Mouse (Mus musculus): ENCODE measurements at regions not wholly inside any gene's neighbourhood (a gene's known extent, or its start where the extent isn't known, plus 50 kb on each side); places are given as distances from the start of the nearest gene placed in this dataset.

DNA sequence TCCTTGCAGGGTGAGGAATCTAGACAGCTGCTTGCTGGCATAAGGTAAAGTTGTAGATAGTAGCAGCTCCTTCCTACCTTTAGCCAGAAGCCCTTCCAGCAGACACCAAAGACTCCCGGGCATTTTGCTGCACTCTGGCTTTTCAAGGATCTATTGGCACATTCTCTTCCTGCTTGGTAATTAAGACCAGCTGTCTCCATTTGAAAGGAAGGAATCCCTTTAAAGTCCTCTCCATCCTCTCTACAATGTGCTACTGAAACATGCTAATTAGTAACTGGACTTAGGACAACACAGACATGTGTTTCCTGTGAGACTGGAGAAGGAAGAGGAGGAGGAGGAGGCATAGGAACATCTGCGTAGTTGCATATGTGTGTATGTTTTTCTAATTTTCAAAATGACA is 189.3 kb downstream of the Csl start:
- ATAC-seq (replicated peaks; ENCODE audit: poor library complexity, severe bottlenecking), result no peak

DNA sequence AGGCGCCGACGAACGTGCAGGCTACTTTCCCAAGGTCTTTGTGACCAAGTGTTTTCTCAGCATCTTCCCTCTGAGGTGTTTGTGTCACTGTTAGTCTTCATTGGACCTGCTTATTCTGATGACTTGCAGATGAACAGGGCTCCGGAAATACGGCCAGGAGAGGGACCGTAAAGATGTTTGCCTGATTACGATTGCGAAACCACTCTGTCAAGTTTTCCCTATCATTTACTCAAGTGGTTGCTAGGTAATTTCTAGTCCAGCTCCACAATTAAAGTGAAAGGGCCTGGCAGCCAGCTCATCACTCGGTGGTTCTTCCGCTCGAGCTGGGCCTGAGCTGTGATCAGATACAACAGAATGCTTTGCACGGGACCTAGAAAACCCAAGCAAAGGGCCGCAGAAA is 185.5 kb downstream of the Csl start:
- ATAC-seq (replicated peaks; ENCODE audit: poor library complexity, severe bottlenecking), result no peak

DNA sequence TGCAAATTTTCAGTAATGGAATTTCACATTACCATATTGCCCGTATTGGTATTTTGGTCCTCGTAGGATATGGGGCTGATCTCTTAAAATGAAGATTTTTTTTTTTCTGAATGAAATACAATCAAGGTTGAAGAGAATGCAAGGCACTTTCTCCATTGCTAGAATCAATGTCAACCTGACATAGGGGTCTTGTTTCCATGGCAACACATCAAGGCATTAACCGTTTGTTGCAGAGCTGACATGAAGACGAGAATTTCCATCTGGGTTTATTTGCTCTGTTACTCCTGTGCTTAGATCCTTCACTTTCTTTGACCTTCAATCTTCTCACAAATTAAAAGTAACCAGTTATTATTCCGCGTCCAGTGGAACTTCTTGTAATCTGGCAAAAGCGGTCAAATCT is 184.2 kb downstream of the Csl start:
- ATAC-seq (replicated peaks; ENCODE audit: poor library complexity, severe bottlenecking), result no peak

DNA sequence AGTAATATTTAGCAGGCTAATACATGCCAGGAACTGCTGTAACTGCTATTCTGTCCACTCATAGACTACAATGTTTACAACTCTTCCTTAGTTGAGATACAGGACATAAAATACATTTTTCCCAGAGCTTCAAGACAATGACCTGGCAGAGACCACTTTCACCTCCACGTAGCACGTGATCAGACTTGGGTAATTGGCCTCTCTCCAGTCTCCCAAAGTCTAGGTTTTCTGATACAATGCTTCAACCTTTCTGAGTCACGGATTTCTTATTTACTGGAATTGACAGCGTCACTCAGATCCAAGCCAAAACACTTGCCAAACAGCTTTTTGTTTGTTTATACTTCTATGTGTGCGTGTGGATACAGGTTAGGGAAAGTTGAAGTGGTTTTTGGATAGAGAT is 183.2 kb downstream of the Csl start:
- ATAC-seq (replicated peaks; ENCODE audit: poor library complexity, severe bottlenecking), result no peak

GRCm38 (mm10) chr10:99577041-99577681 is 182.3 kb downstream of the Csl start:
- peak; percentile 57 for ATAC-seq (replicated peaks; ENCODE audit: poor library complexity, severe bottlenecking)

DNA sequence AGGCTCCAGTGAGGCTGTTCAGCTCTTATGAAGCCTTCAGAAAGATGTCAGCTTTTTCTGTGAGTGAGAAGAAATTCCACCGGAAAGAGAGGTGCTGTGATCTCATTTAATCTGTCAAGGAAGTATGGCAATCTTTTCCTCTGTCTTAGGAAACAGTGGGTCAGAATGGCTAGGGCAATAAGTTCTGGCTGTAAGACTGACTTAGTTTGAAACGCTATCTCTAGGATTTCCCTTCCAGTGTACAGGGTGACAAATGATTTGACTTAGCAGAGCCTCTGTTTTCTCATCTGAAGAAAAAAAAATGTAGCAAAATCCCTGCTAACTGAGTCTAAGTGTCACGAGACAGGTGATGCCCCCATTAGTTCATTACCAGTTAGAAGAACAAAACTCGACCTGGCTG is 181.1 kb downstream of the Csl start:
- ATAC-seq (replicated peaks; ENCODE audit: poor library complexity, severe bottlenecking), result no peak

DNA sequence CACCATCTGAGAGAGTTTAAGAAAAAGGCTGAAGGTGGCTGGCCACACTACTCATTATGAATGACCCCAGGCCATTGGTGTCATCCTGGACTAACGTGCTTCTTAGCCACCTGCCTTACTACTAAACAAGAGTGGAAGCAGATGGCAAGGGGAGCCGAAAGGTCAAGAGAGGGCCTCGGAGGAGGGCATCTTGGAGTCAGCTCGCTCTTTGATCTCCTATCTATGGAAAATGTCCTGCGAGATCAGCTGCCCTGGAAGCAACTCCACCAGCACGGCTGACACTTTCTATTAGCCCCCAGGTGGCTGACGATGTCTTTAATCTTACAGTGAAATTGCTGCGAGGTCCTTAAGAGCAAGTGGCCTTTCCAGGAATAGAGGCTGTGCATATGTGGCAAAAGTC is 179.3 kb downstream of the Csl start:
- no peak for ATAC-seq (replicated peaks; ENCODE audit: poor library complexity, severe bottlenecking)

GRCm38 (mm10) chr10:99581074-99581473 is 178.4 kb downstream of the Csl start:
- ATAC-seq (replicated peaks; ENCODE audit: poor library complexity, severe bottlenecking), result peak; percentile 94

- peak; percentile 74 for ATAC-seq (replicated peaks; ENCODE audit: poor library complexity, severe bottlenecking)
These were observed 174.6 kb downstream of the Csl start for GRCm38 (mm10) chr10:99584855-99585254.

- peak; percentile 79 for ATAC-seq (replicated peaks; ENCODE audit: poor library complexity, severe bottlenecking)
These were observed 167.2 kb downstream of the Csl start for GRCm38 (mm10) chr10:99592220-99592619.

DNA sequence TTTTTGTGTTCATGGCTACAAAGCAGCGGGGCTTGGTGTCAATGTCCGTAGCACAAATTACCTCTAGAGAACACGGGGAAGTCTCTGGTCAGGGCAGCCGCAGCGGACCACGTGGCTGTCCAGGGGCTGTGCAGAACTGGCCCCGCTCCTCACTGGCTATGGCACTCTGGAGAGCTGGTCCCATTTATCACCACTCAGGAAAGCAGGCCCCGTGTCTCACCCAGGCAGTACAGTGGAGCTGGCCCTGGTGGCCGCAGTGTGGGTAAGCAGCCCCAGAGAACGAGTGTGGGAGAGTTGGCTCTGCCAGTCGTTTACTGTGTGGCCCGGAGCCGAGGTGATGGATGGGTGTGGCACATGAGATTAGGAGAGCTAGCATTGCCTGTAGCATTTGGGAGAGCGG is 163.8 kb downstream of the Csl start:
- no peak for ATAC-seq (replicated peaks; ENCODE audit: poor library complexity, severe bottlenecking)

DNA sequence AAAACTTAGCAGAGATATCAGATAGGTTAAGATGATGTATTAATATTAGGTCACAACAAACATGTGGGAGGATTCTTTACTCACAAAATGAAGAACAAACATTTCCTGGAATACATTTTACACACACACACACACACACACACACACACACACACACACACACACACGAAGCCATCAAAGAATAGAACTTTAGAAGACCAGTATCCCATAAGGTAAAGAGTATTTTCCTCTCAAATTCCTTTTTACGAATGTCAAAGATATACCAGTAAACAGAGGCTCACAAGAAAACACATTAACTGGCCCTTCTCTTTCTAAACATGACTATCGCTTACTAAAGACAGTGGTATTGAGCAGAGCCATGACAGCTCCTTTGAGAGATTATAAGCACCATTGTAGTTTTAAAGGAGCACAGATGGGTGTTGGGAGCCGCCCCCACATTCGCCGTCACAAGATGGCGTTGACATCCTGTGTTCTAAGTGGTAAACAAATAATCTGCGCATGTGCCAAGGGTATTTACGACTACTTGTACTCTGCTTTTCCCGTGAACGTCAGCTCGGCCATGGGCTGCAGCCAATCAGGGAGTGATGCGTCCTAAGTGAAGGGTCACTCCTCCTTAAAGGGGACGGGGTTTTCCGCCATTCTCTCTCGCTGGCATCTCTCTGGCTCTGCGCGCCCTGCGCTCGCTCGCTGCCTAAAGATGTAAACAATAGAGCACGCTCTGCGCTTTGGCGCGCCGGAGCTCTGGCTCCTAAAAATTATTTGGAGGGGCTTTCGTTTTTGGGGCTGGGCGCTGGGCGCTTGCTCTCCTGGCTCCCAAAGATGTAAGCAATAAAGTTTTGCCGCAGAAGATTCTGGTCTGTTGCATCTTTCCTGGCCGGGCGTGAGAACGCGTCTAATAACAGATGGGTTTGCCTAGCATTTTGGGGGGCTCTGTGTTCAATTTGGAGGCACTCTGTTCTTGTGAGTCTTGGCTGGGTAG is 160.0 kb downstream of the Csl start:
- ATAC-seq (replicated peaks; ENCODE audit: poor library complexity, severe bottlenecking), result peak; percentile 57; the same call in 1 of the 2 replicates

DNA sequence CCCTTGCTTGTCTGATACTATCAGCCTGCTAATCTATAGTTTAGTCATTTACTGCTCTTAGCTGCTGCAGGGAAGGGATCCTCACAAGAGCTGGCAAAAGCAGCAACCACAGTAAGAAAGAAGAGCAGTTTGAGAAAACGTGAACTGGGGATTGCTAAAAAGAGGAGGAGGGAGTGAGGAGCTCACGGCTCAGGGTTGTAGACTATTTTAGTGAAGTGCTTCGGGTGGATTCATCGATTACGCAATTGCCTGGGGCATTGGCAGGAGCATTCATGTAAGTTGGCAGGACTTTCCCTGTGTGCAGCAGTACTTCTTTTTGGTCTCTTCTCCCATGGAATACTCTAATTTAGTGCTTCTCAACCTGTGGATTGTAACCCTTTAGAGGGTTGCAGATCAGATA is 157.1 kb downstream of the Csl start:
- peak; percentile 86 for ATAC-seq (replicated peaks; ENCODE audit: poor library complexity, severe bottlenecking)

- no peak for ATAC-seq (replicated peaks; ENCODE audit: poor library complexity, severe bottlenecking)
These were observed 155.3 kb downstream of the Csl start for GRCm38 (mm10) chr10:99604172-99604571.

DNA sequence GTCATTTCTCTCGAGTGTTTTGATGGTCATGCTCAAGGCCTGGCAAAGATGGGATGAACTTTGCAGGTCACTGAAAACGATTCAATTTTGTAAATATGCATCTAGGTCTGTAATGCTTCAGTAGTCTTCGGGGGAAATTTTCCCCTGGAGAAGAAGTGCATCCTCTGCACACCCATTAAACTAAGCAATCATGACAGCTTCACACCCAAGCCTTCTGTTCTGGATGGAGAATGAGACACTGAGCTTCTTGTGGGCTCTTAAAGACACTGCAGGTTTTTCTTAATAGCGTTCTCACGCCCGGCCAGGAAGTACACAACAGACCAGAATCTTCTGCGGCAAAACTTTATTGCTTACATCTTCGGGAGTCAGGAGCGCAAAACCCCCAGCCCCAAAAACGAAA is 151.0 kb downstream of the Csl start:
- no peak for ATAC-seq (replicated peaks; ENCODE audit: poor library complexity, severe bottlenecking)

- ATAC-seq (replicated peaks; ENCODE audit: poor library complexity, severe bottlenecking), result no peak
These were observed 150.0 kb downstream of the Csl start for GRCm38 (mm10) chr10:99609420-99609819.

GRCm38 (mm10) chr10:99610890-99611289 is 148.6 kb downstream of the Csl start:
- ATAC-seq (replicated peaks; ENCODE audit: poor library complexity, severe bottlenecking), result no peak

GRCm38 (mm10) chr10:99614392-99615249 is 144.8 kb downstream of the Csl start:
- ATAC-seq (replicated peaks; ENCODE audit: poor library complexity, severe bottlenecking), result no peak

DNA sequence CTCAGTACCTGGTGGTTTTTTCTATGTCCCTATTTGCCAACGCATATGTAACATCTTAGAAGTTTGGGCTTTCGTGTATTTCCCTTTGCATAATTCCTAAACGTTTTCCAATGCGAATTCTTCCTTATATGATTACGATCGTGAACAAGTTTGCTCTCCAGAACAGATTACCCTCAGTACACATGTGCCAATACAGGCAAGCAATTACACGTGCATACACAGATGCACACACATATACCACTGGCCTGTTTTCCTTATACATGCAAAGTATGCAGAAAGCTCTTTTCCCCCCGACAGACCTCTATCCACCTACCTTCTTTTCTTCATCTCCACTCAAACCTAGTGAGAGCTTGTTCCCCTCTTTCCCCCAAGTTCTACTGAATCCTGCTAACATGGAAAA is 144.1 kb downstream of the Csl start:
- ATAC-seq (replicated peaks; ENCODE audit: poor library complexity, severe bottlenecking), result no peak

DNA sequence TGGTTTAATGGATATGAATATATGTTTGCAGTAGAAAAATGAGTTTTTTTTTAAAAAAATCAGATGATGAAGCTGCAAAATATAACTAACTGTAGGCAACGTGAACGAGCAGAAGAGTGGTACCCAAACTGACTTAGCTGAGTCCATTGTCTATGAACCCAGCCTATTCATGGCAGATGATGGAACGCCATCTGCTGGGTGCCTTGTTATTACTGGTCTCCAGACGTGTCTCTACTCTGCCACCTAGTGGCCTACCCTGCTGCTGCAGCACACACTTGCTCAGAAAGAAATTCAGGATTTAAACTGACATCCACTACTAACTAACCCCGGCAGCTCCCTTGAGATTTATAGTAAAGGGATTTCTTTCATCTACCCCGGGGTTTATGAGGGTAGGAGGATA is 143.7 kb downstream of the Csl start:
- peak; percentile 93 for ATAC-seq (replicated peaks; ENCODE audit: poor library complexity, severe bottlenecking)

- no peak for ATAC-seq (replicated peaks; ENCODE audit: poor library complexity, severe bottlenecking)
These were observed 141.8 kb downstream of the Csl start for GRCm38 (mm10) chr10:99617623-99618022.

Data from granulocyte monocyte progenitor cell, adult 5-6 weeks (primary cell).